Mouse (Mus musculus): ENCODE measurements around the gene Rpl38. TPM values are rescaled to one million over a fixed set of nuclear protein-coding genes. Genes with fewer than 3 reads are reported as not detected.

Gene Rpl38
- polyA plus RNA-seq, 1 experiment from 2014 or later: 926 TPM

DNA sequence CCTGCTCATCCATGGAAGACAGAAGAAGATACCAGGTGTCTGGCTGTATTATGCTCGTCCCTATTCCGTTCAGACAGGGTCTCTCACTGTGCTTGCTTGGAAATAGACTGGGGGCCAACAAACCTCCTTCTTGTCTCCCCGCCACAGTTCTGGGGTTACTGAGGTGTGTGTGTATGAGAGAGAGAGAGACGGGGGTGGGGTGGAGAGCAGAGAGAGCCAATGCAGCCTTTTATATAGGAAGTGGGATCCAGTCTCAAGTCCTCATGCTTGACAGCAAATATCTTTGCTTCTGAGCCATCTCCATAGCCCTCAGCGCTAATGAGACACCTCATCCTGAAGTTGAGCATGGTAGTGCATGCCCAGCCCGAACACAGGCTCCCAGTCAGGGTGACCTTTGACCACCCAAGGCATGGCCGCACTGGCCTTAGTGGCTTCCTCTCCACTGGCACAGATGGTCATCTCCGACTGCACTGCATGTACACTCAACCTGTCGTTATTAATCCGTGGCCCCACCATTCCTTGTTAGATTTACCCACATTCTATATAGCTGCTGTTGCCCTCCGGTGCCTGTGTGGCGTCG, 14.1 kb downstream of the Rpl38 start:
- H3K9me3 ChIP-seq (ENCODE audit: control insufficient read depth, low read length): no peaks in the 10 kb centered on the region
- H3K4me3 ChIP-seq (ENCODE audit: low read length): no peak overlapping the region
- 91% methylated on average over 13 of the region's 13 CpGs for WGBS
- H3K27me3 ChIP-seq (replicated peaks; ENCODE audit: control insufficient read depth, insufficient read depth, low read length): no peaks in the 10 kb centered on the region
- H3K27ac ChIP-seq (ENCODE audit: low read length): no peak overlapping the region
- no peak overlapping the region for H3K4me2 ChIP-seq (ENCODE audit: low read depth, low read length)
- H3K4me1 ChIP-seq (ENCODE audit: control insufficient read depth, insufficient read depth, low read length): peaks cover 22% of the 10 kb centered on the region
- H3K36me3 ChIP-seq (ENCODE audit: control insufficient read depth, insufficient read depth, low read length): no peaks in the 10 kb centered on the region
- no peak for ATAC-seq
- H3K9ac ChIP-seq (ENCODE audit: low read depth, low read length): no peak overlapping the region

GRCm38 (mm10) chr11:114683029-114683721, 14.9 kb downstream of the Rpl38 start:
- no peak for ATAC-seq
- 87% methylated on average over 10 of the region's 10 CpGs for WGBS
- no peak overlapping the region for H3K27ac ChIP-seq (ENCODE audit: low read length)
- peaks cover 28% of the 10 kb centered on the region for H3K4me1 ChIP-seq (ENCODE audit: control insufficient read depth, insufficient read depth, low read length)
- no peak overlapping the region for H3K4me2 ChIP-seq (ENCODE audit: low read depth, low read length)
- no peaks in the 10 kb centered on the region for H3K9me3 ChIP-seq (ENCODE audit: control insufficient read depth, low read length)
- no peaks in the 10 kb centered on the region for H3K27me3 ChIP-seq (replicated peaks; ENCODE audit: control insufficient read depth, insufficient read depth, low read length)
- H3K36me3 ChIP-seq (ENCODE audit: control insufficient read depth, insufficient read depth, low read length): no peaks in the 10 kb centered on the region
- no peak overlapping the region for H3K4me3 ChIP-seq (ENCODE audit: low read length)
- no peak overlapping the region for H3K9ac ChIP-seq (ENCODE audit: low read depth, low read length)

DNA sequence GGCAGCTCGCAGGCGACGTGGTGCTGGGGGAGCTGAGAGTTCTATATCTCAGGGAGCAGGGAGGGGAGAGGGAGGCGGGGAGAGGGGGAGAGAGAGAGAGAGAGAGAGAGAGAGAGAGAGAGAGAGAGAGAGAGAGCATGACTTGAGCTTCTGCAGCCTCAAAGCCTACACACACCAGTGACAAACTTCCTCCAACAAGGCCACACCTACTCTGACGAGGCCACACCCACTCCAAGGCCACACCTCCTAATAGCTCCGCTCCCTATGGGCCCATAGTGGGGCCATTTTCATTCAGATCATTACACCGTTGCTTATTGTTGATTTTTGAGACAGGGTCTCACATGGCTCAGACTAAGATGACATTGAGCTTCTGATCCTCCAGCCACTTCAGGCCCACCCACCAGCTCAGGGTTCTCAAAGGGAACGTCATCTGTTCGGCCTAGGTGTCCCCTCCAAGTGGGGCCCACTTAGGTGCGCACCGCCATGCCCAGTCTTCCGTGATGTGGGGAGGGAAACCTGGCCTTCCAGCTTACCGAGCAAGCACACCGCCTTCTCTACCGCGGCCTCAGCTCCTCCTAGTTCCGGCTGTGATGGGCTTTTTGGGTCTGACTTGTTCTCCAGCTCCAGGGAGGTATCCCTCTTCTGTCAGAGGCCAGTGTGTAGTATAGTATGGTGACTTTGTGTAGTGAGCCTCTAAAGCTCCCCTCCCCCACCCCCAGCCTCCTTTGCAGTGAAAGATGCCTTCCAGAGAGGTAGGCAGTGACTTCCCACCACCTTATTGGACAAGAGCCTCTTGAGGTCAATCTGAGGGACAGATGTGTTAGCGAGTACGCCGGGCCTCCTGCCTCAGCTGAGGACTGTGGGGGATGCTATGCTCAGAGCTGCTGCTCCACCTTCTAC, 15.6 kb downstream of the Rpl38 start:
- Histone ChIP-seq H3K27me3 (replicated peaks; ENCODE audit: control insufficient read depth, insufficient read depth, low read length) (no peaks in the 10 kb centered on the region), H3K4me2 (ENCODE audit: low read depth, low read length) (no peak overlapping the region), H3K9me3 (ENCODE audit: control insufficient read depth, low read length) (no peaks in the 10 kb centered on the region), H3K4me1 (ENCODE audit: control insufficient read depth, insufficient read depth, low read length) (peaks cover 28% of the 10 kb centered on the region), H3K9ac (ENCODE audit: low read depth, low read length) (no peak overlapping the region), H3K4me3 (ENCODE audit: low read length) (no peak overlapping the region), H3K27ac (ENCODE audit: low read length) (no peak overlapping the region), H3K36me3 (ENCODE audit: control insufficient read depth, insufficient read depth, low read length) (no peaks in the 10 kb centered on the region)
- 76% methylated on average over 20 of the region's 20 CpGs for WGBS
- no peak; the same call in 1 of the 2 replicates for ATAC-seq

- Histone ChIP-seq H3K27ac (ENCODE audit: low read length) (no peak overlapping the region), H3K4me3 (ENCODE audit: low read length) (no peak overlapping the region), H3K9ac (ENCODE audit: low read depth, low read length) (peak overlapping the region; percentile 19; the same call in 1 of the 2 replicates), H3K4me2 (ENCODE audit: low read depth, low read length) (no peak overlapping the region), H3K36me3 (ENCODE audit: control insufficient read depth, insufficient read depth, low read length) (0 out of 2 replicates have a peak, but pooled peaks cover under 1% of the 10 kb centered on the region), H3K27me3 (replicated peaks; ENCODE audit: control insufficient read depth, insufficient read depth, low read length) (no peaks in the 10 kb centered on the region), H3K9me3 (ENCODE audit: control insufficient read depth, low read length) (no peaks in the 10 kb centered on the region), H3K4me1 (ENCODE audit: control insufficient read depth, insufficient read depth, low read length) (peaks cover 19% of the 10 kb centered on the region)
- ATAC-seq: no peak
- WGBS: 66% methylated on average over 14 of the region's 14 CpGs
These were observed 16.5 kb downstream of the Rpl38 start for GRCm38 (mm10) chr11:114684627-114685373.

- 79% methylated on average over 9 of the region's 9 CpGs for WGBS
- H3K27me3 ChIP-seq (replicated peaks; ENCODE audit: control insufficient read depth, insufficient read depth, low read length): no peaks in the 10 kb centered on the region
- ATAC-seq: no peak
- no peak overlapping the region for H3K9ac ChIP-seq (ENCODE audit: low read depth, low read length)
- no peaks in the 10 kb centered on the region for H3K9me3 ChIP-seq (ENCODE audit: control insufficient read depth, low read length)
- peaks cover 13% of the 10 kb centered on the region for H3K4me1 ChIP-seq (ENCODE audit: control insufficient read depth, insufficient read depth, low read length)
- no peak overlapping the region for H3K4me2 ChIP-seq (ENCODE audit: low read depth, low read length)
- H3K27ac ChIP-seq (ENCODE audit: low read length): no peak overlapping the region
- 0 out of 2 replicates have a peak, but pooled peaks cover 4% of the 10 kb centered on the region for H3K36me3 ChIP-seq (ENCODE audit: control insufficient read depth, insufficient read depth, low read length)
- H3K4me3 ChIP-seq (ENCODE audit: low read length): no peak overlapping the region
These were observed 17.3 kb downstream of the Rpl38 start for GRCm38 (mm10) chr11:114685526-114686040.

GRCm38 (mm10) chr11:114686221-114686959, 18.1 kb downstream of the Rpl38 start:
- H3K9ac ChIP-seq (ENCODE audit: low read depth, low read length): no peak overlapping the region
- H3K27me3 ChIP-seq (replicated peaks; ENCODE audit: control insufficient read depth, insufficient read depth, low read length): no peaks in the 10 kb centered on the region
- H3K36me3 ChIP-seq (ENCODE audit: control insufficient read depth, insufficient read depth, low read length): 0 out of 2 replicates have a peak, but pooled peaks cover 4% of the 10 kb centered on the region
- H3K4me2 ChIP-seq (ENCODE audit: low read depth, low read length): no peak overlapping the region
- H3K27ac ChIP-seq (ENCODE audit: low read length): no peak overlapping the region
- ATAC-seq: no peak
- peaks cover 13% of the 10 kb centered on the region for H3K4me1 ChIP-seq (ENCODE audit: control insufficient read depth, insufficient read depth, low read length)
- H3K4me3 ChIP-seq (ENCODE audit: low read length): no peak overlapping the region
- 89% methylated on average over 16 of the region's 16 CpGs for WGBS
- H3K9me3 ChIP-seq (ENCODE audit: control insufficient read depth, low read length): no peaks in the 10 kb centered on the region

DNA sequence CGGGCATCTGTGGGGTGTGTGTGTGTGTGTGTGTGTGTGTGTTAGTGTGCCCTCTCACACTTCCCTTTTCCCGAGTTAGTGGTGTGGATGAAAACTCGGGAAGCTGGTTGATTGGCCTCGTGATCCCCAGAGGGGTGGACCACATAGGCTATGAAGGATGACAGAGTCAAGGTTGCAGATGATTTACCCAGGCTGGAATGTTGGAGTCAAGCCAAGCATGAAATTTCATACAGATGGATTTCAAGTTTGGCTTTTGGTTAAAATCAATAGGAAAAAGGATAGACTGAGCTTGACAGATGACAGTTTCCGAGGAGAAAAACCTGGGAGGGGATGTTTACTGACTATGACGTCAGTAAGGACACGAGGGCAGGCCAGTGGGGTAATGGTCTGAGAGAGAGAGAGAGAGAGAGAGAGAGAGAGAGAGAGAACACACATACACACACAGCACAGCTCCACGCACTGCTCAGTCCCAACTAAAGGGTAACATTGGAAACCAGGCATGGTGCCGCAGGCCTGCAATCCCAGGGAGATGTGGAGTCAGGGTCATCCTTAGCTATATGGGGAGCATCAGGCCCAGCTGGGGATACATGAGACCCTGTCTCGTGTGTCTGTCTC, 19.4 kb downstream of the Rpl38 start:
- Histone ChIP-seq H3K9me3 (ENCODE audit: control insufficient read depth, low read length) (no peaks in the 10 kb centered on the region), H3K27ac (ENCODE audit: low read length) (no peak overlapping the region; the same call in 1 of the 2 replicates), H3K9ac (ENCODE audit: low read depth, low read length) (no peak overlapping the region), H3K27me3 (replicated peaks; ENCODE audit: control insufficient read depth, insufficient read depth, low read length) (no peaks in the 10 kb centered on the region), H3K4me1 (ENCODE audit: control insufficient read depth, insufficient read depth, low read length) (peaks cover 13% of the 10 kb centered on the region), H3K36me3 (ENCODE audit: control insufficient read depth, insufficient read depth, low read length) (0 out of 2 replicates have a peak, but pooled peaks cover 4% of the 10 kb centered on the region), H3K4me3 (ENCODE audit: low read length) (no peak overlapping the region), H3K4me2 (ENCODE audit: low read depth, low read length) (no peak overlapping the region)
- no peak for ATAC-seq
- 37% methylated on average over 10 of the region's 10 CpGs for WGBS

DNA sequence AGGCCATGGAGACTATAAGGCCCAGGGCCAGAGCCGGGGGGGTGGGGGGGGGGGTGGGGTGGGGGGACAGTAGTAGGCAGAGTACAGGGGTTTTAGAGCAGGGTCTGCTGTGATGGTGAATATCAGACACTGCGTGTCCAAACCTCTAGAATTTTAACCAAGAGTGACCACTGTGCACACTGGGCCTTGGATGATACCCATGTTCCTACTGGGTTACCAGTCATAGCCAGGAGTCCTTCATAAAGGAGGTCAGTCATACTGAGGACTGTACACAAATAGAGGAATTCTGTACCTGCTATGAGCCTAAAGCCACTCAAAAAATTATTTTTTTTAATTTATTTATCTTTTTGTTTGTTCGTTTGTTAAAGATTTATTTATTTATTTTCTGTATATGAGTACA, 20.4 kb downstream of the Rpl38 start:
- ATAC-seq: no peak
- Histone ChIP-seq H3K4me3 (ENCODE audit: low read length) (no peak overlapping the region), H3K27ac (ENCODE audit: low read length) (no peak overlapping the region)

More for the DNA sequence above, 20.4 kb downstream of the Rpl38 start:
- Histone ChIP-seq H3K9ac (ENCODE audit: low read depth, low read length) (no peak overlapping the region), H3K9me3 (ENCODE audit: control insufficient read depth, low read length) (no peaks in the 10 kb centered on the region), H3K27me3 (replicated peaks; ENCODE audit: control insufficient read depth, insufficient read depth, low read length) (no peaks in the 10 kb centered on the region), H3K36me3 (ENCODE audit: control insufficient read depth, insufficient read depth, low read length) (0 out of 2 replicates have a peak, but pooled peaks cover 4% of the 10 kb centered on the region), H3K4me1 (ENCODE audit: control insufficient read depth, insufficient read depth, low read length) (peaks cover 13% of the 10 kb centered on the region), H3K4me2 (ENCODE audit: low read depth, low read length) (no peak overlapping the region)
- 100% methylated on average over 2 of the region's 3 CpGs for WGBS

Data from intestine, embryonic 16.5 days (tissue).